Mouse (Mus musculus) CD4-positive helper T cell, adult 2 months (primary cell): ENCODE data around the gene Mgst3.
"Not testable (repeated sequence)": the region's sequence is repeated elsewhere in the genome, so short reads cannot be mapped to it uniquely, and the experiment has no call there.

Experiments used
- DNase-seq: peaks from one replicate; pipeline ENCODE4 v3.0.0-alpha.2; 2012; ENCODE audit warnings: low read depth, missing footprints, low spot score

Mgst3 gene

GRCm38 (mm10) chr1:167360268-167360667, 33.4 kb downstream of the Mgst3 start:
- DNase-seq = no peak

- no peak for DNase-seq
These were observed 34.9 kb downstream of the Mgst3 start for GRCm38 (mm10) chr1:167358731-167359130.

GRCm38 (mm10) chr1:167357387-167357786, 36.3 kb downstream of the Mgst3 start:
- DNase-seq = no peak

- DNase-seq = no peak
These were observed 41.2 kb downstream of the Mgst3 start for GRCm38 (mm10) chr1:167352403-167352802.

GRCm38 (mm10) chr1:167350597-167351415, 42.8 kb downstream of the Mgst3 start:
- no peak for DNase-seq

GRCm38 (mm10) chr1:167349815-167350596, 43.6 kb downstream of the Mgst3 start, which contains the start of gene Aldh9a1:
TSS of gene Aldh9a1 (plus strand) at chr1:167349991.
- peak; percentile 86 for DNase-seq

- not testable (repeated sequence) for DNase-seq
These were observed 44.4 kb downstream of the Mgst3 start for GRCm38 (mm10) chr1:167349206-167349605.

- DNase-seq = not testable (repeated sequence)
These were observed 47.6 kb downstream of the Mgst3 start for GRCm38 (mm10) chr1:167345994-167346520.

GRCm38 (mm10) chr1:167342831-167343230, 50.8 kb downstream of the Mgst3 start:
- no peak for DNase-seq

- no peak for DNase-seq
These were observed 52.6 kb downstream of the Mgst3 start for GRCm38 (mm10) chr1:167340910-167341528.

GRCm38 (mm10) chr1:167340111-167340787, 53.4 kb downstream of the Mgst3 start:
- peak; percentile 38 for DNase-seq

- DNase-seq = peak; percentile 19
These were observed 54.4 kb downstream of the Mgst3 start for GRCm38 (mm10) chr1:167339177-167339781.

GRCm38 (mm10) chr1:167337463-167338095, 56.1 kb downstream of the Mgst3 start:
- peak; percentile 82 for DNase-seq

- no peak for DNase-seq
These were observed 57.2 kb downstream of the Mgst3 start for GRCm38 (mm10) chr1:167336398-167336797.

GRCm38 (mm10) chr1:167331106-167331505, 62.5 kb downstream of the Mgst3 start:
- no peak for DNase-seq

- DNase-seq = no peak
These were observed 64.9 kb downstream of the Mgst3 start for GRCm38 (mm10) chr1:167328776-167329175.
